ENCODE assay signal across 9 mouse cellular contexts in genomic region chr6:72873338-72873737, GRCm38 (mm10). TPM values are rescaled to one million over a fixed set of nuclear protein-coding genes. Genes with fewer than 3 reads are reported as not detected.
DNase-seq lines count a peak whose midpoint lies in the region; ATAC-seq and TF ChIP-seq lines count a peak whose summit lies in the region.
"Had no signal": no experiment of that assay in that cellular context is flagged by ENCODE, and none has a peak within 500 bp of the region (broad histone marks: within the 10 kb centered on the region; RNA-seq: fewer than 3 reads in every experiment).

No protein-coding gene starts in this region.

- no peaks in the 10 kb centered on the region for H3K36me3 ChIP-seq in neural tube, embryonic 15.5 days

- DNase-seq in left cerebral cortex, adult 2 months (ENCODE audit: extremely low spot score in 1 of 2, low spot score in 2 of 2), result peak in 1 of 2 experiments; percentile 43
- no peak for DNase-seq in left cerebral cortex, adult 8-10 months (ENCODE audit: low spot score in 2 of 2)
- DNase-seq in cerebellum, adult 18-20 months, result peak; percentile 33 to 43
- DNase-seq in gastrocnemius, postnatal 25 days, result peak; percentile 77
- peak; percentile 11 for DNase-seq in ovary, postnatal 14 days (ENCODE audit: low spot score)
- no peak for DNase-seq in Muller cell, postnatal 12 days (ENCODE audit: inconsistent ontology term)

- peak overlapping the region; percentile 32; the same call in 1 of the 2 replicates for H3K27ac ChIP-seq in left cerebral cortex, adult 2 months
- H3K27ac ChIP-seq in neural tube, embryonic 15.5 days (replicated peaks), result no peak overlapping the region

- H3K9me3 ChIP-seq in neural tube, embryonic 15.5 days (replicated peaks), result no peaks in the 10 kb centered on the region
- H3K9me3 ChIP-seq: G1E; megakaryocyte, embryonic 14.5 days had no signal

- H3K4me3 ChIP-seq in left cerebral cortex, adult 2 months, result no peak overlapping the region
- no peak overlapping the region for H3K4me3 ChIP-seq in neural tube, embryonic 15.5 days (replicated peaks)
- H3K4me3 ChIP-seq: megakaryocyte, embryonic 14.5 days had no signal

- 86% methylated on average over 3 of the region's 3 CpGs for WGBS in neural tube, embryonic 15.5 days

- no peaks in the 10 kb centered on the region for H3K27me3 ChIP-seq in neural tube, embryonic 15.5 days (replicated peaks)
- H3K27me3 ChIP-seq: megakaryocyte, embryonic 14.5 days had no signal

- intact Hi-C loops in left cerebral cortex, adult 2 months (cut with DNase I), result no loop called here

- no peak for TF ChIP-seq CTCF in left cerebral cortex, adult 2 months (IDR thresholded peaks at IDR 0.05)

- no peak for ATAC-seq in neural tube, embryonic 15.5 days (ENCODE audit: low FRiP score)

- peaks cover 17% of the 10 kb centered on the region for H3K4me1 ChIP-seq in neural tube, embryonic 15.5 days

- H3K9ac ChIP-seq in neural tube, embryonic 15.5 days (replicated peaks), result no peak overlapping the region

- no peak overlapping the region for H3K4me2 ChIP-seq in neural tube, embryonic 15.5 days

RNA-seq across cellular contexts. Expression of gene Kcmf1, which starts 26.4 kb away (rescaled TPM):
- 10 to 100 TPM; 66.0 to 72.0 TPM for total RNA-seq in left cerebral cortex, adult 2 months (2021)
- 10 to 100 TPM; 66.2 to 67.2 (median 67.1) TPM for total RNA-seq in left cerebral cortex, adult 8-10 months (2022)
- 100 to 1,000 TPM; 128 to 136 TPM for total RNA-seq in gastrocnemius, postnatal 25 days (2021)
- polyA plus RNA-seq in neural tube, embryonic 15.5 days (2015; fragmentation: Nextera tagmentation; extraction: Ambion mirVana), result 36.5 and 40.9 TPM in 2 replicates

Comparison
In these comparisons a context has a peak if more than half of its experiments do, and no peak if none do; other contexts are left out.
1. DNase-seq: peak in cerebellum, adult 18-20 months (2 of 2), gastrocnemius, postnatal 25 days (single experiment) and ovary, postnatal 14 days (single experiment); none in left cerebral cortex, adult 8-10 months (0 of 2) and Muller cell, postnatal 12 days (single experiment).